Mouse (Mus musculus) kidney, adult 2 months (tissue): ENCODE measurements around the gene Cbln1.

Source experiments
- CTCF ChIP-seq: fragments of 200-500 bp; conservative IDR thresholded peaks from 2 replicates; pipeline ENCODE4 v1.5.1; 2011; ENCODE audit warnings: low read depth, mild to moderate bottlenecking, control low read depth, low read length, moderate library complexity, mixed read lengths; ENCODE audit not compliant: insufficient read depth, insufficient read length
- POLR2A ChIP-seq: fragments of 200-500 bp; IDR thresholded peaks from one replicate; pipeline ENCODE4 v1.6.1; 2011; ENCODE audit warnings: low read depth, low read length, control low read depth

GRCm38 (mm10) chr8:87496511-87496910 is 24.1 kb upstream of the Cbln1 start:
- no peak for TF ChIP-seq POLR2A
- no peak for TF ChIP-seq CTCF
